Mouse (Mus musculus) bone marrow macrophage, adult 2 months (primary cell): ENCODE results near the gene Tmsb10.

Experiments
- CTCF ChIP-seq: IDR thresholded peaks from 2 replicates; pipeline ENCODE4 v1.5.1; 2012; ENCODE audit warnings: low read depth, mild to moderate bottlenecking, low read length, moderate library complexity
- POLR2A ChIP-seq: IDR thresholded peaks from 2 replicates; pipeline ENCODE4 v1.6.1; 2012; ENCODE audit warnings: mild to moderate bottlenecking, low read depth, low read length, borderline replicate concordance

GRCm38 (mm10) chr6:72940493-72940892, 18.1 kb downstream of the Tmsb10 start:
- no peak for TF ChIP-seq CTCF
- TF ChIP-seq POLR2A, result no peak
